Mouse (Mus musculus) lung, postnatal 25 days (tissue): ENCODE results near the gene Foxg1.

Experiments used
- DNase-seq: peaks from one replicate; pipeline ENCODE4 v3.0.0; 2022; ENCODE audit warnings: low spot score

The Foxg1 gene

GRCm38 (mm10) chr12:49382565-49383520 is at the start of gene Foxg1:
Foxg1 (plus strand) TSS chr12:49382660.
- DNase-seq: no peak

- DNase-seq: no peak
These were observed 32.8 kb upstream of the Foxg1 start for GRCm38 (mm10) chr12:49349697-49350096.

GRCm38 (mm10) chr12:49368931-49369330 is 13.5 kb upstream of the Foxg1 start:
- DNase-seq: no peak

GRCm38 (mm10) chr12:49372170-49372569 is 10.3 kb upstream of the Foxg1 start:
- no peak for DNase-seq

GRCm38 (mm10) chr12:49373176-49373575 is 9.3 kb upstream of the Foxg1 start:
- no peak for DNase-seq

GRCm38 (mm10) chr12:49373821-49374605 is 8.4 kb upstream of the Foxg1 start:
- DNase-seq: no peak

GRCm38 (mm10) chr12:49374606-49374995 is 7.9 kb upstream of the Foxg1 start:
- DNase-seq: no peak

GRCm38 (mm10) chr12:49375427-49376317 is 6.8 kb upstream of the Foxg1 start:
- no peak for DNase-seq

- no peak for DNase-seq
These were observed 6.0 kb upstream of the Foxg1 start for GRCm38 (mm10) chr12:49376318-49376992.

GRCm38 (mm10) chr12:49377281-49377970 is 5.0 kb upstream of the Foxg1 start:
- DNase-seq: no peak

GRCm38 (mm10) chr12:49378920-49379319 is 3.5 kb upstream of the Foxg1 start:
- DNase-seq: no peak

GRCm38 (mm10) chr12:49379446-49379845 is 3.0 kb upstream of the Foxg1 start:
- DNase-seq: no peak

- DNase-seq: no peak
These were observed 2.0 kb upstream of the Foxg1 start for GRCm38 (mm10) chr12:49380442-49380841.

GRCm38 (mm10) chr12:49381031-49381525 is 1.4 kb upstream of the Foxg1 start:
- no peak for DNase-seq

GRCm38 (mm10) chr12:49381721-49382365 is 617 bp upstream of the Foxg1 start:
- DNase-seq: no peak

GRCm38 (mm10) chr12:49383521-49384133 is 1.2 kb downstream of the Foxg1 start:
- no peak for DNase-seq

- no peak for DNase-seq
These were observed 1.9 kb downstream of the Foxg1 start for GRCm38 (mm10) chr12:49384295-49384875.

- no peak for DNase-seq
These were observed 2.6 kb downstream of the Foxg1 start, which contains the start of gene Gm43517 for GRCm38 (mm10) chr12:49384876-49385630. Gm43517 (plus strand) TSS chr12:49385174.
